Mouse (Mus musculus) limb, embryonic 14.5 days (tissue): ENCODE results near the gene Stt3a. TPM values are rescaled to one million over a fixed set of nuclear protein-coding genes. Genes with fewer than 3 reads are reported as not detected.

Source experiments
- ATAC-seq: fragments of 200-750 bp; cut with Nextera tagmentation; 2 replicates; pipeline ENCODE4 v1.8.0; 2017; ENCODE audit warnings: low read depth, moderate number of reproducible peaks, moderate TSS enrichment; ENCODE audit not compliant: low FRiP score
- DNase-seq: peaks from one replicate; pipeline ENCODE4 v3.0.0-alpha.2; 2015; ENCODE audit warnings: low spot score
- H3K27ac ChIP-seq: fragments of 300-500 bp; sonication (generic); replicated peaks from 2 replicates; pipeline ENCODE4 v1.5.1; 2014; ENCODE audit warnings: low read depth, mild to moderate bottlenecking, low read length, moderate library complexity, mixed read lengths
- H3K27me3 ChIP-seq: fragments of 300-500 bp; sonication (generic); 2 replicates; pipeline ENCODE4 v1.6.1; 2014; ENCODE audit warnings: low read length, mixed read lengths; ENCODE audit not compliant: control insufficient read depth, insufficient read depth
- H3K36me3 ChIP-seq: fragments of 300-500 bp; sonication (generic); 2 replicates; pipeline ENCODE4 v1.6.1; 2014; ENCODE audit warnings: mild to moderate bottlenecking, low read length, moderate library complexity, mixed read lengths; ENCODE audit not compliant: control insufficient read depth, insufficient read depth
- H3K4me1 ChIP-seq: fragments of 300-500 bp; sonication (generic); 2 replicates; pipeline ENCODE4 v1.6.1; 2014; ENCODE audit warnings: antibody characterized with exemption, low read length, mixed read lengths; ENCODE audit not compliant: control insufficient read depth, insufficient read depth
- H3K4me2 ChIP-seq: fragments of 300-500 bp; sonication (generic); replicated peaks from 2 replicates; pipeline ENCODE4 v1.6.1; 2014; ENCODE audit warnings: low read depth, mild to moderate bottlenecking, low read length, moderate library complexity; ENCODE audit not compliant: severe bottlenecking
- H3K4me3 ChIP-seq: fragments of 300-500 bp; sonication (generic); replicated peaks from 2 replicates; pipeline ENCODE4 v1.5.1; 2014; ENCODE audit warnings: low read length
- H3K9ac ChIP-seq: fragments of 300-500 bp; sonication (generic); 2 replicates; pipeline ENCODE4 v1.6.1; 2014; ENCODE audit warnings: mild to moderate bottlenecking, low read depth, low read length, moderate library complexity; ENCODE audit not compliant: severe bottlenecking
- H3K9me3 ChIP-seq: fragments of 300-500 bp; sonication (generic); 2 replicates; pipeline ENCODE4 v1.6.1; 2016; ENCODE audit warnings: low read length; ENCODE audit not compliant: control insufficient read depth
- POLR2A ChIP-seq: fragments of 200-500 bp; IDR thresholded peaks from 2 replicates; pipeline ENCODE4 v1.8.0; 2012; ENCODE audit warnings: inconsistent platforms, mild to moderate bottlenecking, moderate library complexity, borderline replicate concordance; ENCODE audit not compliant: insufficient read depth, insufficient read length; ENCODE audit errors: extremely low read depth
- WGBS: fragments of 180-500 bp; shearing (Covaris S2); extraction: QIAGEN DNeasy Blood & Tissue Kit; methylation state at CpG from one replicate; pipeline ENCODE4 v1.1.7; 2014; 5-methylcytosine and 5-hydroxymethylcytosine counted together
- polyA plus RNA-seq, 2 experiments: library from polyadenylated mRNA; depleted of rRNA in 1 of 2; stranded (reverse) in 1 of 2; unstranded in 1 of 2; fragments of >200 nt; fragmentation: Nextera tagmentation in 1 of 2; extraction: Ambion mirVana in 1 of 2; gene quantifications; 2 replicates each; pipeline versions ENCODE4 v1.2.1 to v1.2.3; 2012 to 2014

Gene Stt3a
- polyA plus RNA-seq, 2 experiments, result 251 to 264 TPM

DNA sequence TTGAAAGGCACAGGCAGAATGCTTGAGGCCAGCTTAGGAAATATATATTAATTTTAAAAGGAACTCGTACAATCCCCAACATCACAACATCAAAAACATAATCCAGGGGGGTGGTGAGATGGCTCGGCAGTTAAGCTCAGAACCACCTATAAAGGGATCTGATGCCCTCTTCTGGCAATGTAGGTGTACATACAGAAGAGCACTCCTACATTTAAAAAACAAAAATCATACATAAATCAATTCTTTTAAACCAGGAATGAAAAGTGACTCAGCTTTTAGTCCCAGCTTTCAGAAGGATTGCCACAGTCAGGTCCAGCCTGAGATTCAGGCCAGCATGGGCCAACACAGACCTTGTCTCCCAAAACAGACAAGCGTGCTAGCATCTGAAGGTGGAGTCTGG, 50.9 kb downstream of the Stt3a start:
- DNase-seq (no peak), ATAC-seq (no peak)
- H3K27me3 ChIP-seq, result no peaks in the 10 kb centered on the region
- H3K4me1 ChIP-seq, result no peaks in the 10 kb centered on the region
- TF ChIP-seq POLR2A, result no peak
- WGBS, result 74% methylated on average over 3 of the region's 3 CpGs
- H3K4me3 ChIP-seq, result no peak overlapping the region
- H3K9me3 ChIP-seq, result no peaks in the 10 kb centered on the region
- peaks cover 54% of the 10 kb centered on the region for H3K36me3 ChIP-seq
- H3K27ac ChIP-seq, result no peak overlapping the region
- no peak overlapping the region for H3K9ac ChIP-seq
- no peak overlapping the region for H3K4me2 ChIP-seq

DNA sequence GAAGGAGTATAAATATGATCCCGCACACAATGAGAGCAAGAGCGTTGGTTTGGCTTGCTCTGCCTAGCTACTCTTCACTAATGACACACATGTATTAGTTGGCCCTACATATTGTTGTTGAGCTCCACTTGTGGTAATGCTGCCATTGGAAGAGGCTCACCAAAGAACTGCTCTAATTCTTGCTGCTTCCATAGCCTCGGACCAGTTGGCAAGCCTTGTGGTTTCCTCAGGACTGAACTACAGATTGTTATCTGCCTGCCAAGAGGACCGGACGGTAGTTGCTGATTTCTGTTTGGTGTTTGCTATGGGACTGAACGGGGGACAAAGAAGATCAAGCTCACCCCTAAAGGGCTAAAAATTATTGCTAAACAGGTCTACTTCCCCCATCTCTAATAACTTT, 60.2 kb downstream of the Stt3a start:
- Histone ChIP-seq H3K27ac (no peak overlapping the region), H3K27me3 (no peaks in the 10 kb centered on the region), H3K4me3 (no peak overlapping the region), H3K36me3 (peaks cover 21% of the 10 kb centered on the region), H3K9me3 (no peaks in the 10 kb centered on the region), H3K9ac (no peak overlapping the region), H3K4me2 (no peak overlapping the region), H3K4me1 (no peaks in the 10 kb centered on the region)
- no peak for ATAC-seq
- DNase-seq, result no peak
- TF ChIP-seq POLR2A, result no peak
- WGBS, result 91% methylated on average over 6 of the region's 6 CpGs

DNA sequence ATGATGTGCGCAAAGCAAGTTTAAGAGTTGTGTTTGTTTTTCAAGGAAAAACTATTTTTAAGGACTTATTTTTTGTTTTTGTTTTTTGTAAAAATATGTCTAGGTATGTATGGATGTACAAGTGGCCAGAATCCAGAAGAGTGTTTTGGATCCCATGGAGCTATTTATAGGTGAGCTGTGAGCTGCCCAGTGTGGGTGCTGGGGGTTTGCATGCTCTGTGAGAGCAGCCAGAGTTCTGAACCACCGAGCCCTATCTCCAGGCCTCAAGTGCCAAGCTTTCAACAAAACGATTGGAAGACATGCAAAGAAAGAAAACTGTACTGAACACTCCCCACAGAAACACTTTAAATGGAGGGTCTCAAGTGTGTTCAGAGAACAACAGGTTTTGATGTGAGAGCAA, 61.6 kb downstream of the Stt3a start:
- WGBS, result 89% methylated on average over 3 of the region's 3 CpGs
- ATAC-seq (no peak), DNase-seq (no peak)
- Histone ChIP-seq H3K27me3 (no peaks in the 10 kb centered on the region), H3K4me1 (no peaks in the 10 kb centered on the region), H3K9ac (no peak overlapping the region), H3K27ac (no peak overlapping the region), H3K4me2 (no peak overlapping the region), H3K9me3 (no peaks in the 10 kb centered on the region), H3K36me3 (peaks cover 15% of the 10 kb centered on the region), H3K4me3 (no peak overlapping the region)
- no peak for TF ChIP-seq POLR2A

DNA sequence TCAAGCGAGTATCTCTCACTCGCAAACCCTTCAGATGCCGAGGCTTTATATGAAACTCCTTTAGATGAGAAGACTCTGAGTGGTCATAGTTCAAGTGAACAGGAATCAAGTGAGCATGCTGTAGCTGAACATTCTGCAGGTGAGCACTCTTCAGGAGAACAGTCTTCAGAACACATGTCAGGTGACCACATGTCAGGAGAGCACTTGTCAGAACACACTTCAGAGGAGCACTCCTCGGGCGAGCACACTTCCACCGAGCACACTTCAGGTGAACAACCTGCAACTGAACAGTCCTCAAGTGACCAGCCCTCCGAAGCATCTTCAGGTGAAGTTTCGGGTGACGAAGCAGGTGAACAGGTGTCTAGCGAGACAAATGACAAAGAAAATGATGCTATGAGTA, 73.2 kb downstream of the Stt3a start:
- DNase-seq, result no peak
- H3K36me3 ChIP-seq, result no peaks in the 10 kb centered on the region
- no peaks in the 10 kb centered on the region for H3K27me3 ChIP-seq
- no peaks in the 10 kb centered on the region for H3K9me3 ChIP-seq
- 94% methylated on average over 10 of the region's 10 CpGs for whole genome bisulfite sequencing
- no peak for ATAC-seq
- H3K4me1 ChIP-seq, result no peaks in the 10 kb centered on the region
- no peak overlapping the region for H3K9ac ChIP-seq
- no peak overlapping the region for H3K27ac ChIP-seq
- no peak overlapping the region for H3K4me2 ChIP-seq
- TF ChIP-seq POLR2A, result no peak
- no peak overlapping the region for H3K4me3 ChIP-seq

DNA sequence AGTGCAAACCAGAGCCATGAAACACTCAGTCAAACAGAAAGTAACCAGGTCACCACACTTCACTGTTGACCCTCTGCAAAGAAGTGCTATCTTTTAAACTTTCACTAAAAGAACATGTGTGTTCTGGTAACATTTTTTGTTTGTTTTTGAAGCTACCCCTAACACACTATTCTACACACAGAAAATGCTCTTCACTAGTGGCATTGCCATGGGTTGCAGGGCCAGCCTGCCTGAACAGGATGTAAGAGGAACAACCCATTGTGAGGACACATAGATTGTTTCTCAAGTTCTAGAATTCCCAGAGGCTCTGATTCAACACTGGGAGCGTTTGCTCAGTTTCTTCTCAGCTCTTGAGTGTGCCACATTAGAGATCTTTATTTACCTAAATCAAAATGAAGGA, 74.6 kb downstream of the Stt3a start, which contains the start of gene Acrv1:
Acrv1 (plus strand) TSS at position 301 of the 400 bp plus-strand sequence.
- no peak for ATAC-seq
- Histone ChIP-seq H3K4me3 (no peak within 1 kb of the TSS), H3K9ac (no peak within 1 kb of the TSS), H3K4me1 (no peaks in the 10 kb centered on the region), H3K27ac (no peak within 1 kb of the TSS), H3K4me2 (no peak within 1 kb of the TSS), H3K9me3 (no peaks in the 10 kb centered on the region), H3K36me3 (no peaks in the 10 kb centered on the region), H3K27me3 (no peaks in the 10 kb centered on the region)
- no peak for DNase-seq
- 66% methylated on average over 1 of the region's 1 CpGs for WGBS
- no peak for TF ChIP-seq POLR2A

DNA sequence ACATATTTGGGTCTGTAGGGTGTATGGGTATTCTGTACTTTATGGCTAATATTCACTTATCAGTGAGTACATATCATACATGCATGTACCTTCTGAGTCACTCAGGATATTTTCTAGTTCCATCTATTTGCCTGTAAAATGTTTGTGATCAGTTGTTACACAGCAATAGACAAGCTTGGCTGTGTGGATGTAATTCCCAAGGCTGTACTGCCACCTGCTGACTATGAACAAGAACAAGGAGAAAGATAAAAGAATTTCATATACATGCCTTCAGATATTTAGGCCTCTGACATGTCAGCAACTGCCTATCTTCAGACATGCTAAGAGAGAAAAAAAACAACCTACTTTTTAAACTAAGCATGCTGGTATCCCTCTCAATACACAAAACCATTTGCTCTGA, 80.2 kb downstream of the Stt3a start:
- Histone ChIP-seq H3K9me3 (no peaks in the 10 kb centered on the region), H3K9ac (no peak overlapping the region), H3K27ac (no peak overlapping the region), H3K36me3 (no peaks in the 10 kb centered on the region), H3K4me2 (no peak overlapping the region), H3K4me3 (no peak overlapping the region), H3K4me1 (no peaks in the 10 kb centered on the region), H3K27me3 (no peaks in the 10 kb centered on the region)
- DNase-seq (no peak), ATAC-seq (no peak)
- TF ChIP-seq POLR2A, result no peak
